Mouse (Mus musculus): ENCODE data around the gene Cd8b1.

GRCm38 (mm10) chr6:71376711-71377110 is 54.1 kb downstream of the Cd8b1 start:
- no peak for TF ChIP-seq CTCF (IDR thresholded peaks at IDR 0.05)
- no peak for TF ChIP-seq POLR2A (IDR thresholded peaks at IDR 0.05; ENCODE audit: insufficient read depth, low read depth, low read length)
- TF ChIP-seq EP300 (IDR thresholded peaks at IDR 0.05; ENCODE audit: insufficient read depth, low read depth, low read length) = no peak

All from heart, adult 2 months (tissue).